Mouse (Mus musculus) lung, adult 2 months (tissue): Measurements from ENCODE around the gene Dab1. TPM values are rescaled to one million over a fixed set of nuclear protein-coding genes. Genes with fewer than 3 reads are reported as not detected.

ENCODE experiments used
- DNase-seq: peaks from one replicate; pipeline ENCODE4 v3.0.0; 2022
- H3K4me1 ChIP-seq: fragments of 200-500 bp; 2 replicates; pipeline ENCODE4 v1.6.1; 2011; ENCODE audit warnings: low read length; ENCODE audit not compliant: control insufficient read depth, insufficient read depth
- H3K4me3 ChIP-seq: fragments of 200-500 bp; replicated peaks from 2 replicates; pipeline ENCODE3; 2011; ENCODE audit warnings: low read depth, mild to moderate bottlenecking, control low read depth, low read length; ENCODE audit errors: extremely low read depth
- CTCF ChIP-seq: fragments of 200-500 bp; IDR thresholded peaks from 2 replicates; pipeline ENCODE4 v1.5.1; 2011; ENCODE audit warnings: mild to moderate bottlenecking, low read length, control low read depth; ENCODE audit not compliant: insufficient read depth
- POLR2A ChIP-seq: fragments of 200-500 bp; IDR thresholded peaks from 2 replicates; pipeline ENCODE4 v1.6.1; 2011; ENCODE audit warnings: low read depth, mild to moderate bottlenecking, control low read depth, low read length, borderline replicate concordance; ENCODE audit errors: extremely low read depth
- WGBS: fragments of 180-500 bp; shearing (Covaris S2); methylation state at CpG from one replicate; pipeline ENCODE4 v1.1.7; 2018; 5-methylcytosine and 5-hydroxymethylcytosine counted together
- polyA plus RNA-seq: library from polyadenylated mRNA; depleted of rRNA; stranded (reverse); fragments of >200 nt; gene quantifications from 2 replicates; pipeline ENCODE4 v1.2.3, GENCODE M21; 2012

Gene Dab1
- polyA plus RNA-seq, 1 experiment = 0.28 TPM

GRCm38 (mm10) chr4:103685136-103685535, 66.0 kb downstream of the Dab1 start:
- no peak for DNase-seq
- TF ChIP-seq CTCF = no peak
- TF ChIP-seq POLR2A = no peak
- 70% methylated on average over 4 of the region's 4 CpGs for WGBS
- Histone ChIP-seq H3K4me1 (no peaks in the 10 kb centered on the region), H3K4me3 (no peak overlapping the region)

DNA sequence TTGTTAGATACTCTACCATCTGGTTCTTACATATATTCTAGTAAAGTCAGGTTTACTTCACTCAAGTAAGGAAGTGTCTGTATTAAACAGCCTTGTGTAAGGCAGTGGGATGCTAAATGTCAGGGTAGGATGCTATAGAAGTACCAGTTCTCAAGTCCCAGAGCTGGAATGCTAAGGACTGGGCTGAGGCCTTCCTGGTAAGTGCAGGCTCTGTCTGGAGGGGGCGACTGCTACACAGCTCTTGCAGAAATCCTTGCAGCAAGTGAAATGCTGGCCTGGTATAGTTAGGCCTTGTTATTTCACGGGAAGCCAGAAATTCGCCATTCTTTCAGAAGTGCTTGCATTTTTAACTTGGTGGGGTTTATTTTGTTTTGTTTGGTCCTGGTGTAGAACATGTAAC, 72.6 kb downstream of the Dab1 start:
- 42% methylated on average over 3 of the region's 3 CpGs for WGBS
- Histone ChIP-seq H3K4me3 (no peak overlapping the region), H3K4me1 (no peaks in the 10 kb centered on the region)
- TF ChIP-seq POLR2A (no peak), CTCF (no peak)
- no peak for DNase-seq

DNA sequence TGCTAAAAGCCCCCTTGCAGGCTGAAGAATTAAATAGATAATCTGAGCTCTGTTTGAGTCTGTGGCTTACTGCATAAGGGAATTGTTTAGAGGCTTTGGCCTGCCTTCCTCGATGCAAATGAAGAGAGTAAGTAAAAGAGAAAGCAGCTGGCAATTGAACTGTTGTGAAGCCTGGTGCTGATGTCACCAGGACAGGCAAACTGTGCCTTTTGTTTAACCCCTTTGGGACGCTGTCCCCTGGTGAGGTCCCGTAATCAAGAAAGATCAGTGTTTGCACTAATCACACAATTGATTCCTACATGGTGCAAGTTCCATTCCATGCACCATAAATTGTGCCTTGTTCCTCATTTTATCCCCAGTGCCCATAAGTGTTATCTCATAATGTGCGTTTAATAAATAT, 80.6 kb downstream of the Dab1 start:
- H3K4me3 ChIP-seq = no peak overlapping the region
- no peak for DNase-seq
- H3K4me1 ChIP-seq = no peaks in the 10 kb centered on the region
- 43% methylated on average over 4 of the region's 4 CpGs for whole genome bisulfite sequencing
- no peak for TF ChIP-seq POLR2A
- TF ChIP-seq CTCF = no peak

- no peaks in the 10 kb centered on the region for H3K4me1 ChIP-seq
- no peak for DNase-seq
- TF ChIP-seq POLR2A (no peak), CTCF (no peak)
- H3K4me3 ChIP-seq = no peak overlapping the region
- WGBS = 55% methylated on average over 6 of the region's 6 CpGs
Measured at GRCm38 (mm10) chr4:103700392-103700791, 81.2 kb downstream of the Dab1 start.

DNA sequence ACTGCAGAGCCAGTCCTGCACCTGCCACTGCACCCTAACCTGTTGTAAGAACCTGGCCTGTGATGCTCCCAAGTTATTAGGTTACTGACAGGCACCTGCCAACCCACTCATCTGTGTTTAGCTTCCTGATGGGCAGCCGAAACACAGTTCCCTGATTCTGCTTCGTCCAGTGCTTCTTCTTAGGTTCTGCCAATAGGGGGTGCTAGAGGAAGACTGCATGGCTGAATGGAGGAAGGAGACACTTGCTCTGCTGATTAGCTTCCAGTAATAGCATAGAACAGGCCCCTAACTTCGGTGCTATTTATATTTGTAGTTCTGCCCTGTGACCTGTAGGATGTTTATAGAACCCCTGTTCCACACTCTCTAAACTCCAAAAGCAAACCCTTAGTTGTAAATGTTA, 83.0 kb downstream of the Dab1 start:
- TF ChIP-seq POLR2A (no peak), CTCF (0 out of 2 replicates have a peak, but pooled peaks have one; percentile 34)
- 40% methylated on average over 3 of the region's 3 CpGs for WGBS
- no peaks in the 10 kb centered on the region for H3K4me1 ChIP-seq
- no peak for DNase-seq
- H3K4me3 ChIP-seq = no peak overlapping the region

DNA sequence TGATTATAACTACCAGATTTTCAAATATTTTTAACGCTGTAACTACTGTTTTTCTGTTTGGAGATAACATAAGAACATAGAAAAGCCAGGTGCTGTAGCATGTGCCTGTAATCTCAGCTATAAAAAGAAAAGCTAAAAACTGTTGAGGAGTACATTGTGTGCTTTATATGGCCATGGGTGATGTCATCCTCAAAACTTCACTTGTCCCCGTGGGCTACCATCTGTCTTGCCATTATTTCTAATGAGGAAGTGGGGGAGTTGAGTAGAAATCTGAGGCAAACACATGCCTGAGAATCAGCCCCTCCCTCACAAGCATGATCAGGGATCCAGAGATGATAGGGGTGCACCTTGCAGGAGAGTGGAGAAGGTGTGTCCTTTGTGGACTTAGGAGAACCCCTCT, 85.3 kb downstream of the Dab1 start:
- Histone ChIP-seq H3K4me1 (no peaks in the 10 kb centered on the region), H3K4me3 (no peak overlapping the region)
- no peak for TF ChIP-seq CTCF
- DNase-seq = no peak
- 62% methylated on average over 2 of the region's 2 CpGs for WGBS

GRCm38 (mm10) chr4:103706501-103706900, 87.3 kb downstream of the Dab1 start:
- WGBS = 64% methylated on average over 4 of the region's 4 CpGs
- TF ChIP-seq POLR2A = no peak
- TF ChIP-seq CTCF = no peak
- DNase-seq = no peak
- Histone ChIP-seq H3K4me3 (no peak overlapping the region), H3K4me1 (no peaks in the 10 kb centered on the region)

GRCm38 (mm10) chr4:103707140-103707539, 88.0 kb downstream of the Dab1 start:
- WGBS = 32% methylated on average over 1 of the region's 1 CpGs
- TF ChIP-seq POLR2A (no peak), CTCF (no peak)
- no peak for DNase-seq
- Histone ChIP-seq H3K4me1 (no peaks in the 10 kb centered on the region), H3K4me3 (no peak overlapping the region)

DNA sequence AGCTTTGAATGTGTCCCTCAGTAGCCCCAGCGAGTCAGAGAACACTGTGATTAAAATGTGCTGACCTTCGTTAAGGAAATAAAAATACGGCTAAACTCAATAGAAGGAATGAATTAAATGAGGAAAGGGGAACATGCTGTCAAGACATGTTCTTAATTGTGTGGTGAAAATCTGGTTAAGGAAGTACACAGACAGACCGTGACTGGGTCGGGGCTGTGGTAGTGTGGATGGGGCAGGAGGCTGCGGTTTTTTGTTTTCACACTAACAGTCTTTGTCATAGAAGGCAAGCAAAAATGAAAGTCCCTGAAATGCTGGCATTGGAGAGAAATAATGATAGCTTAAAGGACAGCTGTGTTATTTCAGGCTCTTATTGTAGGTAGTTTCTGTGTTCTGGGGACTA, 92.2 kb downstream of the Dab1 start:
- DNase-seq = no peak
- TF ChIP-seq CTCF (no peak), POLR2A (no peak)
- Histone ChIP-seq H3K4me3 (no peak overlapping the region), H3K4me1 (no peaks in the 10 kb centered on the region)
- WGBS = 77% methylated on average over 6 of the region's 6 CpGs

- H3K4me1 ChIP-seq = no peaks in the 10 kb centered on the region
- DNase-seq = no peak
- WGBS = 78% methylated on average over 4 of the region's 4 CpGs
- TF ChIP-seq POLR2A = no peak
- no peak for TF ChIP-seq CTCF
- H3K4me3 ChIP-seq = no peak overlapping the region
Measured at GRCm38 (mm10) chr4:103713921-103714320, 94.8 kb downstream of the Dab1 start.

- Histone ChIP-seq H3K4me3 (no peak overlapping the region), H3K4me1 (no peaks in the 10 kb centered on the region)
- no peak for DNase-seq
- WGBS = 58% methylated on average over 7 of the region's 7 CpGs
- TF ChIP-seq CTCF = no peak
- TF ChIP-seq POLR2A = no peak
Measured at GRCm38 (mm10) chr4:103714991-103715390, 95.8 kb downstream of the Dab1 start.
